Mouse (Mus musculus): ENCODE results near the gene Cdh13.

- TF ChIP-seq CTCF (IDR thresholded peaks at IDR 0.05; ENCODE audit: borderline replicate concordance, insufficient read depth, low read depth, low read length) (no peak), POLR2A (IDR thresholded peaks at IDR 0.05; ENCODE audit: borderline replicate concordance, insufficient read depth, low read length) (no peak)
Observed at GRCm38 (mm10) chr8:118296477-118296876, 12.9 kb downstream of the Cdh13 start.
